Mouse (Mus musculus): ENCODE measurements around the gene Ptpn13.

Gene Ptpn13

DNA sequence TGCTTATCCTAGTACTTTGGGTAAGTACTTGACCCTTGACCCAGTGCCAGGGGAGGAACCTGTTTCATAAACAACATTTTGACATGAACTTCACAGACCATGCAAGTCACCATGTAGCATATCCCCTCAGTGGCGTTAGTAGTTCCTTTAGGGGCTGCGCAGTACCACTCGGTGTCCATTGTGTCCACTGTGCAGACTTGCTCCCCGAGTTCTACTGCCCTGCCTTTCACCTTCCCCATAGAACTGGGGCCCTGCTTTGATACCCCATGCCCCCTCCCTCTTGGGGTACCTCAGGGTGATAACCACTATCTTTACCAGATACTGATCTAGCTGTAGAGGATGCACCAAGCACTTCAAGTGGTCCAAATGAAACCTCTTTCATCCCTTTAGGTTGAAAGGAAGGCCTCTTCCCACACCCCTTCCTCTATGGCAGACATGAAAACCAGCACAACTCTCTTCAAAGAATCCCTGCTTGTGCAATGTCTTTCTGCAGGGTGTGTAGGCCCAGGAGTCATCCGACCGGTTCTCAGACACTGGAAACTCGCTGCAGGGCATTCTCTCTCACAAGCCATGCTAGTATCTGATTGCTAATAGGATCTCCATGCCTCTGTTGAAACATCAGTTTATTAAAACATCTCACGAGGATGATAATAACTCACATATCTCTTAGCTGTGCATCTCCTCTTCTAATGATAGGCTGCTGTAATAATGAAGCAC, 34.1 kb downstream of the Ptpn13 start:
- DNase-seq (ENCODE audit: low spot score in 2 of 2): no peak

GRCm38 (mm10) chr5:103460903-103461302, 35.9 kb downstream of the Ptpn13 start:
- no peak for DNase-seq (ENCODE audit: low spot score in 2 of 2)

- no peak for DNase-seq (ENCODE audit: low spot score in 2 of 2)
Measured at GRCm38 (mm10) chr5:103463661-103464219, 38.7 kb downstream of the Ptpn13 start.

- DNase-seq (ENCODE audit: low spot score in 2 of 2): no peak
Measured at GRCm38 (mm10) chr5:103464329-103464728, 39.3 kb downstream of the Ptpn13 start.

GRCm38 (mm10) chr5:103464771-103465170, 39.8 kb downstream of the Ptpn13 start:
- DNase-seq (ENCODE audit: low spot score in 2 of 2): no peak

- DNase-seq (ENCODE audit: low spot score in 2 of 2): no peak
Measured at GRCm38 (mm10) chr5:103472670-103473069, 47.7 kb downstream of the Ptpn13 start.

GRCm38 (mm10) chr5:103473467-103474096, 48.6 kb downstream of the Ptpn13 start:
- DNase-seq (ENCODE audit: low spot score in 2 of 2): no peak

DNA sequence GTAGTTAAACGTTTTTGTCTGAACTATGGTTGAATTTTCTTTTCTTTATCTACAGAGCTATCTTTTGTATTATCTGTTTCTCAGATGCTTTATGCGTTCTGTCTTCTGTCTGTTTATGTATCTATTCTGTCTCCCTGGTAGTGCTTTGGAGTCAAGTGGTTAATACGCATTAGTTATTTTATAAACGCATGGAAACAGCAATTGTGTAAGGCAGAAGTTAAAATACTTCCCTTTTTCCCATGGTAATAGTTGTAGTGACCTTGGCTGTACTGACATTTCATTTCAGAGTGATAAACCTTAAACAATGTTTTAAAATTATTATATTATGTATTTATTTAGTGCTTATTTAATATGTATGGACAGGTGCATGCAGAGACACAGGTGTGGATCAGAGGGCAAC, 49.3 kb downstream of the Ptpn13 start:
- no peak for DNase-seq (ENCODE audit: low spot score in 2 of 2)

- DNase-seq (ENCODE audit: low spot score in 2 of 2): no peak
Measured at GRCm38 (mm10) chr5:103475503-103475902, 50.5 kb downstream of the Ptpn13 start.

- no peak for DNase-seq (ENCODE audit: low spot score in 2 of 2)
Measured at GRCm38 (mm10) chr5:103479503-103479902, 54.5 kb downstream of the Ptpn13 start.

DNA sequence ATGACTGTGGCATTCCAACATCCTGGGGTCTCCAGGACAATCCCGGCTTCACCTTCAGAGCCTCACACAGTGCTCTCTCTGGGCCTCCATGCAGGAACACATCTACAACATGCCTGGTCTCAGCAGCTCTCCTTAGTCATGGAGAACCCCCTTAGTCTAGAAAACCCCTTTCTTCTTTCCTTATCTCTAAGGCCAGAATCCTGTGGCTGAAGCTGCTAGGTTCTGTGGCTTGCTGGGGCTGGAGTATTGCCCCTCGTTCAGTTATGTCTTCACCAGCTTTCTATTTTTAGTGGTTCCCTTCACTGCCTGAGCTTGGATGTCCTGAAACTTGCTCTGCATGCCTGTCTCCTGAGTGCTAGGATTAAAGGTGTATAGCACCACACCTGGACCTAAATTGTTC, 56.2 kb downstream of the Ptpn13 start:
- no peak for DNase-seq (ENCODE audit: low spot score in 2 of 2)

DNA sequence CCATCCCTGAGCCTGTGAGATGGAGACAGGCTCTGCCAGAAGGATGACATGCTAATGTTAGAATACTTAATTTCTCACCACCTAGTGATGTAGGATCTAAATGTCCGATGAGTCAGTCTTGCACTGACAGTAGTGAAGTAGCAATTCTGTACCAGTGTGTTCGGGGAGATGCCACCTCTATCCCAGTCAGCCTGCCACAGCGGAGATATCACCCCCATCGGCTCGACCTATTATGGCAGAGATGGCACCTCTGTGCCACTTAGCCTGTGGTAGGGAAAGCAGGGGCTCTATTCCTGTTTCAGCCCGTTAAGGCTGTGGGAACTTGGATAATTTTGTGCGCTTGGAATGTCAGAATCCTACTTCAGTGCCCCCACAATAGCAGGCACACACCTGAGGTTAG, 62.0 kb downstream of the Ptpn13 start:
- no peak for DNase-seq (ENCODE audit: low spot score in 2 of 2)

DNA sequence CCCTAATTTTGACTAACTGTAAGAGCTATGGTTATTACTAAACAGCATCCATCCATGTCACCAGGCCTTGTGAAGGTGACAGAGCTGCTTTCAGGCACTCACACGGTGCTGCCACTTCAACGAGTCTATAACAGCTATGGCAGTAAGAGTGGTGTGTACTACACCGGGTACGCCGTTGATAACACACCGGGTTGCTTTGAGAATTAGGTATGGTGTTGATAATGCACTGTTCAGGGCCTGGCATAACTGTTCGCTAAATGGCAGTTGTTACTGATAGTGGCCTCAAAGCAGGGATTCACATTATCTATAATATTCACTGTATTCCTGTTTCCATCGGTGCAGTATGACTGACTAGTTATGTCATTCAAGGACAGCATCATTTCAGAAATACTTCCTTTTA, 66.0 kb downstream of the Ptpn13 start:
- no peak for DNase-seq (ENCODE audit: low spot score in 2 of 2)

- no peak for DNase-seq (ENCODE audit: low spot score in 2 of 2)
Measured at GRCm38 (mm10) chr5:103491788-103492187, 66.8 kb downstream of the Ptpn13 start.

DNA sequence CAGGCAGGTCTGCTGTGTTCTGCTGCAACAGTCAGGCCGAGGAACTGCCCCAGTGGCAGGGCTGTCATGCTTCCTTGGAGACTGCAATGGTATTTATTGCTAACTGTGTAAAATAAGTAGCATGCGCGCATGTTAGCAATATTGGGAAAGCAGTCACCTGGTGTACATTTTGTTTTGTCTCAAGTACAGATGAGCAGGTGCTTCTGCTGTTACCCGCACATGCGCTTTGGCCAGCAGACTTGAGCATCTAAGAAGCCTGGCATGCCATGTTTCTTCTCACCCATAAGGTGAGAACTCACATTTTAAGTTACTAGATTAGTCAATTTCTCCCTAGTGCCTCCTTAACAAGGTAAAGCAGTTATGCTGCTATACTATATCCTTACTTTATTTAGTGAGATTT, 72.1 kb downstream of the Ptpn13 start:
- no peak for DNase-seq (ENCODE audit: low spot score in 2 of 2)

DNA sequence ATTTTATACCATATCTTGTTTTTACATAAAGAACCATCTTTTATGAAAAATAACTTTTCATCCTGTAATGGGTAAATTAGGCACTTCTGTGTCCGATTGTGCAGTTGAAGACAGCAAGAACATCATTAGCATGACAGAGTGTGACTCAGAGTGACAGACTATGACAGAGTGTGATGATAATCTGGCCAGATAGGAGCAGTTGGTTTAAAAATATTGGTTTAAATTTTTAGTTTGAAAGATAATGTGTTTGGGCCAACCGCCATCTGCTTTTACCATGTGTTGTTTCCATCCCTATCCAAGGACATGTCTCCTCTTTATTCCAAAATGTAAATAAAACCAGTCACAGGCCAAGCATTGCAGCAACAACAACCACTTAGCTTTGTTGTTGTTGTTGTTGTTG, 72.5 kb downstream of the Ptpn13 start:
- no peak for DNase-seq (ENCODE audit: low spot score in 2 of 2)

GRCm38 (mm10) chr5:103499305-103499704, 74.3 kb downstream of the Ptpn13 start:
- DNase-seq (ENCODE audit: low spot score in 2 of 2): no peak

- DNase-seq (ENCODE audit: low spot score in 2 of 2): no peak
Measured at GRCm38 (mm10) chr5:103501076-103501475, 76.1 kb downstream of the Ptpn13 start.

- no peak for DNase-seq (ENCODE audit: low spot score in 2 of 2)
Measured at GRCm38 (mm10) chr5:103501839-103502238, 76.8 kb downstream of the Ptpn13 start.

- no peak for DNase-seq (ENCODE audit: low spot score in 2 of 2)
Measured at GRCm38 (mm10) chr5:103513162-103513561, 88.2 kb downstream of the Ptpn13 start.

DNA sequence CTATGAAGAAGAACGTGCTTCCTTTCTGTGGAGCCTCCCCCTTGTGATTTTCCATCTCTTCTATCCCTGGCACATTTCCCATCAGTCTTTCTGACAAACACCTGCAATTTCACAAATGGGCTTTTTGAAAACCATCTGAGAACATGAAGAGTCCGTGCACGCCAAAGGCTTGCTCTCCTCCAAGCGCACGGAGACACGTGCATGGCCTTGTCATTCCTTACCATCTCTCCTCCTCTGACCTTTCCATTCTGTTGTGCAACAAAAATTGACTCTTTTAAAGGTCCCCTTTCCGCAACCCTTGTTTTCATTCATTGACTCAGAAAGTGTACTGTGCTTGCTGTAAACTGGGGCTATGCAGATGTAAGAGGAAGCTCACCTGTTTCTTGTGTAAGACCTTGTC, 89.4 kb downstream of the Ptpn13 start:
- DNase-seq (ENCODE audit: low spot score in 2 of 2): no peak

- DNase-seq (ENCODE audit: low spot score in 2 of 2): no peak
Measured at GRCm38 (mm10) chr5:103515876-103516275, 90.9 kb downstream of the Ptpn13 start.

GRCm38 (mm10) chr5:103516555-103516954, 91.6 kb downstream of the Ptpn13 start:
- no peak for DNase-seq (ENCODE audit: low spot score in 2 of 2)
